Mouse (Mus musculus) kidney, adult 18-20 months (tissue): ENCODE results near the gene Mdga2.

Experiments
- DNase-seq: peaks from one replicate; pipeline ENCODE4 v3.0.0; 2021

Mdga2 gene

GRCm38 (mm10) chr12:66648605-66649552 is 573.5 kb downstream of the Mdga2 start:
- no peak for DNase-seq

GRCm38 (mm10) chr12:66640408-66640807 is 581.9 kb downstream of the Mdga2 start:
- no peak for DNase-seq

- no peak for DNase-seq
Measured at GRCm38 (mm10) chr12:66619944-66620343, 602.4 kb downstream of the Mdga2 start.

- no peak for DNase-seq
Measured at GRCm38 (mm10) chr12:66591617-66592230, 630.6 kb downstream of the Mdga2 start.

GRCm38 (mm10) chr12:66565396-66565795 is 657.0 kb downstream of the Mdga2 start:
- DNase-seq: no peak

- no peak for DNase-seq
Measured at GRCm38 (mm10) chr12:66556846-66557245, 665.5 kb downstream of the Mdga2 start.

- DNase-seq: no peak
Measured at GRCm38 (mm10) chr12:66556178-66556820, 666.0 kb downstream of the Mdga2 start.

GRCm38 (mm10) chr12:66524973-66525372 is 697.4 kb downstream of the Mdga2 start:
- DNase-seq: no peak

- DNase-seq: no peak
Measured at GRCm38 (mm10) chr12:66499258-66499657, 723.1 kb downstream of the Mdga2 start.

- DNase-seq: no peak
Measured at GRCm38 (mm10) chr12:66470868-66471267, 751.5 kb downstream of the Mdga2 start.

- DNase-seq: no peak
Measured at GRCm38 (mm10) chr12:66470243-66470863, 752.0 kb downstream of the Mdga2 start.

- DNase-seq: no peak
Measured at GRCm38 (mm10) chr12:66465516-66465915, 756.8 kb downstream of the Mdga2 start.

- no peak for DNase-seq
Measured at GRCm38 (mm10) chr12:66443340-66443739, 779.0 kb downstream of the Mdga2 start.
